Mouse (Mus musculus): Measurements from ENCODE around the gene Commd7.

DNA sequence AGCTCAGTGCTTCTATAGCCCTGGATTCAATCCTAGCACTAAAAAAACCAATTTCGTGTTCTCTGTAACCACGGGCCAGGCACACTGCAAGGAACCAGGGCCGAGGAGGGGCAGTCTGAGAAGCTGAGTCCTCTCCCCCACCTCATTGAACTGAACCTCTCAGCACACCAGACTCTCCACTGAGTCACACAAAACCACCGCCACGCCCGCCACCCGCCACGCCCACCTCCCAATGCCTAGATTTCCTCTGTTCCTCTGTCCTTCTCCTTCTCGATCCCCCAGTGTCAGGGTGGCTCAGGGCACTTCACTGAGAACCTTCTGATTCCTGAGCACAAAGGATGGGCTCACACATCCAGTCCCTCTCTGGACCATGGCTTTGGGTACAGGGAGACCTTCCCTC lies 59.5 kb downstream of the Commd7 start:
- TF ChIP-seq CTCF (IDR thresholded peaks at IDR 0.05; ENCODE audit: low read depth, low read length) (no peak), GATA1 (IDR thresholded peaks at IDR 0.05; ENCODE audit: borderline replicate concordance, low read length) (no peak), POLR2AphosphoS5 (IDR thresholded peaks at IDR 0.05; ENCODE audit: insufficient replicate concordance, low read depth, low read length) (no peak), TAL1 (conservative IDR thresholded peaks at IDR 0.05; ENCODE audit: low read depth, low read length) (no peak), GATA2 (IDR thresholded peaks at IDR 0.05; ENCODE audit: borderline replicate concordance, low read depth, low read length) (no peak)

Measured in G1E (cell line).